Mouse (Mus musculus) T-helper 2 cell (primary cell): ENCODE results near the gene Gm21866.
"Not testable (repeated sequence)": the region's sequence is repeated elsewhere in the genome, so short reads cannot be mapped to it uniquely, and the experiment has no call there.

ENCODE experiments used
- in situ Hi-C: fragments of 300-600 bp; cut with MboI, MseI; formaldehyde crosslinking; loops from one replicate; pipeline ENCODE4 v1.15.1; 2025; ENCODE audit warnings: high pct_unique_total_duplicates

The Gm21866 gene

GRCm38 (mm10) chrY:13465479-13465878 lies at the start of gene Gm21866:
Gm21866 (minus strand) TSS chrY:13465579.
- in situ Hi-C loops, result not testable (repeated sequence)

GRCm38 (mm10) chrY:13493726-13494125 lies 28.3 kb upstream of the Gm21866 start, which contains the start of gene Gm20773:
Gm20773 (plus strand) TSS chrY:13494026.
- in situ Hi-C loops, result not testable (repeated sequence)
